Mouse (Mus musculus) kidney, embryonic 15.5 days (tissue): Measurements from ENCODE around the gene Styx. TPM values are rescaled to one million over a fixed set of nuclear protein-coding genes. Genes with fewer than 3 reads are reported as not detected.

Experiments used
- ATAC-seq: fragments of 200-750 bp; cut with Nextera tagmentation; replicated peaks from 2 replicates; pipeline ENCODE4 v1.8.0; 2017; ENCODE audit warnings: moderate TSS enrichment; ENCODE audit not compliant: low FRiP score
- H3K27ac ChIP-seq: fragments of 300-500 bp; sonication (generic); 2 replicates; pipeline ENCODE4 v1.5.1; 2015; ENCODE audit warnings: mild to moderate bottlenecking, inconsistent platforms
- H3K27me3 ChIP-seq: fragments of 300-500 bp; sonication (generic); 2 replicates; pipeline ENCODE4 v1.6.1; 2015; ENCODE audit warnings: inconsistent platforms
- H3K36me3 ChIP-seq: fragments of 300-500 bp; sonication (generic); 2 replicates; pipeline ENCODE4 v1.6.1; 2015; ENCODE audit warnings: inconsistent platforms
- H3K4me1 ChIP-seq: fragments of 300-500 bp; sonication (generic); 2 replicates; pipeline ENCODE4 v1.6.1; 2015; ENCODE audit warnings: inconsistent platforms
- H3K4me2 ChIP-seq: fragments of 300-500 bp; sonication (generic); 2 replicates; pipeline ENCODE4 v1.6.1; 2015; ENCODE audit warnings: moderate library complexity, mild to moderate bottlenecking, inconsistent platforms
- H3K4me3 ChIP-seq: fragments of 300-500 bp; sonication (generic); replicated peaks from 2 replicates; pipeline ENCODE4 v1.5.1; 2015; ENCODE audit warnings: mild to moderate bottlenecking, inconsistent platforms
- H3K9ac ChIP-seq: fragments of 300-500 bp; sonication (generic); 2 replicates; pipeline ENCODE4 v1.6.1; 2015; ENCODE audit warnings: mild to moderate bottlenecking, inconsistent platforms
- H3K9me3 ChIP-seq: fragments of 300-500 bp; sonication (generic); replicated peaks from 2 replicates; pipeline ENCODE4 v1.6.1; 2016; ENCODE audit warnings: inconsistent platforms
- WGBS: fragments of 180-500 bp; shearing (Covaris S2); methylation state at CpG from one replicate; pipeline ENCODE4 v1.1.7; 2015; ENCODE audit warnings: mixed read lengths; 5-methylcytosine and 5-hydroxymethylcytosine counted together
- polyA plus RNA-seq: library from polyadenylated mRNA; unstranded; fragments of >200 nt; fragmentation: Nextera tagmentation; extraction: Ambion mirVana; gene quantifications from 2 replicates; pipeline ENCODE4 v1.2.1, GENCODE M21; 2015

Gene Styx
- polyA plus RNA-seq, 1 experiment from 2014 or later, result 57.0 TPM

DNA sequence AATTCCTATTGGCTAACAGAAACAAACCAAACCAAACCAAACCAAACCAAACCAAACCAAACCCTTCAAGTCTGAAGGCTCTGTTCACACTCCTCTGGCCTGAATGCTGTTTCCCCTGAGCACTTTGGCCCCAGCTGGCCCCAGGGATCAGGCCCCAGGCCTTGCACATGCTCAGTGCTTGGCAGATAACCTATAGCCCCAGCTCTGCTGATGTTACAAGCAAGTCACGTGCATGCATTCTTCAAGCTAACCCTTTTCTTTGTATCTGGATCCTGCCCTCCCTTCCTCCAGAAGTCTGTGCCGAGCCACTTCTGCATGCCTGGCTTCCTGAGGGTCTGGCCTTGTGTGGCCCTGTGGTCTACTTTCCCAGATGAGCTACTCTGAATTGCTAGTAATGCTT lies 100.2 kb downstream of the Styx start:
- H3K4me2 ChIP-seq, result no peak overlapping the region
- no peak overlapping the region for H3K4me3 ChIP-seq
- peaks cover 57% of the 10 kb centered on the region for H3K4me1 ChIP-seq
- no peaks in the 10 kb centered on the region for H3K9me3 ChIP-seq
- H3K27me3 ChIP-seq, result no peaks in the 10 kb centered on the region
- peak overlapping the region; percentile 93 for H3K27ac ChIP-seq
- 30% methylated on average over 2 of the region's 2 CpGs for WGBS
- no peak overlapping the region for H3K9ac ChIP-seq
- no peak for ATAC-seq
- peaks cover 4% of the 10 kb centered on the region; the same call in 1 of the 2 replicates for H3K36me3 ChIP-seq

DNA sequence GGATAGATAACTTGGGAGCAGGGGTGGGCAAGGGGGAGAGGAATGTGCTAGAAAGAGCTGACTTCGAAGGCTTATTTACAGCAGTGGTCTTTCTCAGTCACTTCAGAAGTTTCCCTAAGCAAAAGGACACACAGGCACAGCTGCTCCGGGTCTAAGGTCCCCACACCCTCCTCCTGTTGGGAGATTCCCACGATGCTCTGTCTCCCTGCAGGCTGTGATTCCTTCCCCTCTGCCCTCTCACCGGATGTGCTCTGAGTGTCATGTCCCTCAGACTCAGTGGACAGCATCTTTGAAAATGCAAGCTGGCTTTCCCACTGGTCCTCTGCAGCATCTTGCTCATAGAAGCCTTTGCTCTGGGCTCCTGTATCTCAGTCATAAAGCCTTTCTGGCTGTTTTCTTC lies 101.3 kb downstream of the Styx start:
- H3K4me1 ChIP-seq, result peaks cover 53% of the 10 kb centered on the region
- no peak overlapping the region for H3K9ac ChIP-seq
- peaks cover 4% of the 10 kb centered on the region; the same call in 1 of the 2 replicates for H3K36me3 ChIP-seq
- H3K4me2 ChIP-seq, result no peak overlapping the region
- peak overlapping the region; percentile 93 for H3K27ac ChIP-seq
- no peaks in the 10 kb centered on the region for H3K27me3 ChIP-seq
- peak; percentile 41; the same call in 1 of the 2 replicates for ATAC-seq
- no peaks in the 10 kb centered on the region for H3K9me3 ChIP-seq
- WGBS, result 16% methylated on average over 4 of the region's 4 CpGs
- H3K4me3 ChIP-seq, result no peak overlapping the region

DNA sequence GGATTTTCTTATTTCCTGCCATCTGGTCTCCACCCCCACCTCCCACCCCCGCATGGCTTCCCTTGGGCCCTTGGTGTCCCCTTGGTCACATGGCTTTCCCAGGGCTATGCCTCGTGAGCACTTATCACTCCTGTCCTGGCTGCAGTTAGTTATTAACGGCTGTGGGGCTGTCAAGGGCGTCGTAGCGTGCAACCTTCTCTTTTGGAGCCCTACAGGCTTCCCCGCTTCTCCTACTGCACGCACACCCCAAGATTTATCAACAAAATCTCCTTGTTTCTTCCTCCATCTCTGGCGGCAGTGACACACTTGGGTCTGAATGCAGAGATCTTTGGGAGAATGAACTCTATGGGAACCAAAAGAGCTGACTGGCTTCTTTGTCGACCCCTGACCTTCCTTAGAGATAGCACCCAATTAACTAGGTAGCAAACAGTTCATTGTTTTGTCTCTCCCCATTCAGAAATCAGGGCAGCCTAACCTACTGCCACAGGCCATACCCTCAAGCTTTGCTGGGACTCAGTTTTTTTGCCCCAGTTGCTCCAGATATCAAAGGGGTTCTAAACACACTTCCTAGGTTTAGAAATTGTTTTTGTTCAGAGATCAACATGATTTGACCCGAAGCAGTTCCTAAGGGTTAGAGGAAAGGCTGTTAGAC lies 102.1 kb downstream of the Styx start:
- Histone ChIP-seq H3K4me2 (0 out of 2 replicates have a peak overlapping the region, but pooled peaks have one; percentile 5), H3K27ac (peak overlapping the region; percentile 93), H3K4me1 (peaks cover 53% of the 10 kb centered on the region), H3K27me3 (no peaks in the 10 kb centered on the region), H3K4me3 (no peak overlapping the region), H3K9me3 (no peaks in the 10 kb centered on the region), H3K9ac (no peak overlapping the region), H3K36me3 (peaks cover 9% of the 10 kb centered on the region; the same call in 1 of the 2 replicates)
- ATAC-seq, result peak; percentile 86
- WGBS, result 13% methylated on average over 11 of the region's 11 CpGs

DNA sequence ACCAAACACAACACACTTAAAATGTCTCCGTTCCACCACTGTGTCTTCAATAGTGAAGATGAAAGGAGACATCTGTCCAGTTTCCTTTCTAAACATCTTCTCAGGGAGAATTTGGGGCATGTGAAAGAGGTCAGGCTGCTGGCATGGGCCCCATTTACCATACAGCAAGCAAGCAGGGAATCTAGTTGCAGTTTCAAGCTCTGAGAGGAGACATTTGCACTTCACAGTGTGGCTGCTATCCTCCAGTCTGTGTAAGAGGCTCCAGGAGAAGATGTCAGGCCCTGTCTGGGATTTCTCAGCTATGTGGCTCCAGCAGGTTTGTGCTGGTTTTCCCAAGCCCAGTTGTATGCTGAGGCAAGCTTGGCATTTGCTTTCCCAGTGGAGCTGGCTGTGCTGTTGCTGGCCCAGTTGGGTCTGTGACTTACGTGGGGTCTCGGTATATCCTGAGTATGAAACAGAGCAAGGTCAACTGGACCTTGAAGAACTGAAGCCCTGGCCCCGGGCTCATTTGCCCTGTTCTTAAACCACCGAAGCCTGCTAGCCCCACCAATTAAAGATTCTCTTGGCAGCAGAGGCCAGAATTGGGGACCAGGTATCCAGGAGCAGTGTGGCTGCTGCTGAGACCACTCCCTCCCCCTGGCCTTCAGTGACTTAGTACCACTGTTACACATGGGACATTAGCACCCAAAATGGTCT lies 102.8 kb downstream of the Styx start:
- Histone ChIP-seq H3K27ac (peak overlapping the region; percentile 93), H3K9me3 (no peaks in the 10 kb centered on the region), H3K4me3 (no peak overlapping the region), H3K4me1 (peaks cover 53% of the 10 kb centered on the region), H3K4me2 (no peak overlapping the region), H3K36me3 (peaks cover 16% of the 10 kb centered on the region; the same call in 1 of the 2 replicates), H3K9ac (no peak overlapping the region), H3K27me3 (no peaks in the 10 kb centered on the region)
- 50% methylated on average over 5 of the region's 5 CpGs for WGBS
- peak; percentile 8; the same call in 1 of the 2 replicates for ATAC-seq

DNA sequence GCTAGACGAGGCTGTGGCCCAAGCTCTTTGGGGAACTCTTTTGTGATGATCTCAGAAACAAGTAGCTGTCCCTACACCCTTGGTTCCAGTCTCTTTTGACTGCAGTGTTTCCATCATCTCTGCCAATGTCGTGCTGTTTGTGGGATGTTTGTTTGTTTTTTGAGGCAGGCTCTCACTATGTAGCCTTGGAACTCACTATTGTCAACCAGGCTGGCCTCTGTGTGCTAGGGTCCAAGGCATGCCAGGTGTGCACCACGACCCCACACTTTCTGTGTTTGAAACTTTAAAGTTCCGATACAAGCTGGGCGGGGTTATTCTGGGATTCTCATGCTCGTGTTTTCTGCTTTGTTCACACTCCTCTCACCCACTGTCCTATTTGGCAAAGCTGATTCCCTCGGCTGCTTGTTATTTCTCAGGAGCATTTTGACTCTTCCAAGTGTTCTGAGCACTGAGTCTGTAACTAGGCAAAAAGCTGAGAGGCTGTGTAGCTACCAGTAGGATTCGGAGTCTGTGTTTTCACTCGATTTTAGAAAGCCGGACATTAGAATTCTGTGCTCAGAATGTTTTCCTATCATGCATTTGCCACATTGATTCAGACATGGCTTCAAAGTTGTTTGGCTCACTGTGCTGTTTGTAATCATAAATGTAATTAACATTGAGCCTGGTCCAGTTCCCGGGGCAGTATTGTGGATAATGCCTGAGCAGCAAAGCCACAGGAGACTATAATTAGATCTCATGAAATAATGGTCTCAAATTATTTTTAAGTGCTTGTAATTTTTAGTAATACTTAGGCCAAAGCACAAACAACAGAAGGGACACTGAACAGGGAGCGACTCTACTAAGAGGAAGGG lies 105.0 kb downstream of the Styx start:
- no peaks in the 10 kb centered on the region for H3K9me3 ChIP-seq
- peaks cover 53% of the 10 kb centered on the region for H3K4me1 ChIP-seq
- peaks cover 34% of the 10 kb centered on the region for H3K36me3 ChIP-seq
- WGBS, result 68% methylated on average over 12 of the region's 12 CpGs
- H3K9ac ChIP-seq, result no peak overlapping the region
- H3K27ac ChIP-seq, result peak overlapping the region; percentile 49
- no peak overlapping the region for H3K4me2 ChIP-seq
- ATAC-seq, result no peak
- H3K4me3 ChIP-seq, result no peak overlapping the region
- no peaks in the 10 kb centered on the region for H3K27me3 ChIP-seq

DNA sequence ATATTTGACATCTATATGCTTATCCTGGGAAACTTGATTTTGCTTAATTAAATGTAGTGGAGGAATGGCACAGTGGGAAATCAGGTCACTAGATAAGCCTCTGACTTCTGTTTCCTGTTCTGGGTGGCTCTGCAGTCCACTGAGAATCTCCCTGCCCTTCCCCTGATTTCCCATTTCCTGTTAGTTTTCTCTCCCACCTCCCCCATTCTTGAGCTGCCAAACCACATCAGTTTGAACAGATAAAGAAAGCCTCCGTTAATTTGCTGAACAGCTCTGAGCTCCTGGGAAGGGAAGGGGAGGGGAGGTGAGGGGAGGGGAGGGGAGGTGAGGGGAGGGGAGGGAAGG lies 105.6 kb downstream of the Styx start:
- peaks cover 48% of the 10 kb centered on the region for H3K4me1 ChIP-seq
- peak overlapping the region; percentile 49 for H3K27ac ChIP-seq
- no peak overlapping the region for H3K4me2 ChIP-seq
- no peak overlapping the region for H3K4me3 ChIP-seq
- WGBS, result 22% methylated on average over 1 of the region's 1 CpGs
- no peaks in the 10 kb centered on the region for H3K9me3 ChIP-seq
- peaks cover 40% of the 10 kb centered on the region for H3K36me3 ChIP-seq
- H3K27me3 ChIP-seq, result no peaks in the 10 kb centered on the region
- H3K9ac ChIP-seq, result no peak overlapping the region
- ATAC-seq, result no peak

DNA sequence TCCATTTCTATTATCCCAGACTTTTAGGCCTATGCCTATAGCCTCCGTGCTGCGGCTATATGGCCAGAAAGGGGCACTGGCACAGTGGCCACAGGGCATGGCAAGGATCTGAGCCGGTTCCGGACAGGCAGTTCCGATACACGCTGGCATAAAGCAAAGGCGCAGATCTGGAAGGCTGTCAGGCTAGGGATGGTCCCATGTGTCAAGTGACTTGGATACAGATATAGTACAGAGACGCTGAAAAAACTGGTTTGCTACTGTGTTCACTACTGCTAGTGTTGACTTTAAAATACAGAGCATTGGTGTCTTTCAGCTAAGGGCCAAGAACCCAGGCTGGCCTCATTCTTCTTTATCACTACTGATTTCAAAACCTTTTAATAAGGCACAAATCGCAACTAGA lies 106.1 kb downstream of the Styx start:
- ATAC-seq, result no peak
- Histone ChIP-seq H3K4me2 (no peak overlapping the region), H3K9ac (no peak overlapping the region), H3K36me3 (peaks cover 46% of the 10 kb centered on the region), H3K27ac (peak overlapping the region; percentile 88), H3K4me3 (no peak overlapping the region), H3K4me1 (peaks cover 43% of the 10 kb centered on the region), H3K9me3 (no peaks in the 10 kb centered on the region), H3K27me3 (no peaks in the 10 kb centered on the region)
- WGBS, result 85% methylated on average over 9 of the region's 9 CpGs

DNA sequence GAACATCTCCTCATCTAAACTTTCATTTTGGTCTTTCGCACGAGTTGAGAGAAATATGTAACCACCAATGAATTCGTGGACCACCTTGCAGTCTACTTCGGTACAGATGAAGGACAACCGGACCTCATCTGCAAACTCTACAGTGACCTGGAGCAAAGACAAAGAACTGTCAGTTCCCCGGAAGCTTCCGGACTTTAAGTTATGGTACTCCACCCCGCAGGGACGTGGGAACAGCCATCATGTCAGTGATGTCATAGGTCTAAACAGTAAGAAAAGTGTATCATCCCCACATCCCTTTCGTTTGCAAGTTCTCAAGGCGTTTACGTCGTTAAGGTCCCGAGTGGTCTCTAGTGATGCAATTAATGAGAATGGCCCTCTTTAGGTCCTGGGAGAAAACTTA lies 109.0 kb downstream of the Styx start:
- 94% methylated on average over 14 of the region's 14 CpGs for WGBS
- H3K27ac ChIP-seq, result no peak overlapping the region
- H3K9ac ChIP-seq, result no peak overlapping the region
- no peak for ATAC-seq
- peaks cover 69% of the 10 kb centered on the region for H3K36me3 ChIP-seq
- no peaks in the 10 kb centered on the region for H3K9me3 ChIP-seq
- H3K4me3 ChIP-seq, result no peak overlapping the region
- peaks cover 36% of the 10 kb centered on the region for H3K4me1 ChIP-seq
- H3K27me3 ChIP-seq, result no peaks in the 10 kb centered on the region
- no peak overlapping the region for H3K4me2 ChIP-seq

DNA sequence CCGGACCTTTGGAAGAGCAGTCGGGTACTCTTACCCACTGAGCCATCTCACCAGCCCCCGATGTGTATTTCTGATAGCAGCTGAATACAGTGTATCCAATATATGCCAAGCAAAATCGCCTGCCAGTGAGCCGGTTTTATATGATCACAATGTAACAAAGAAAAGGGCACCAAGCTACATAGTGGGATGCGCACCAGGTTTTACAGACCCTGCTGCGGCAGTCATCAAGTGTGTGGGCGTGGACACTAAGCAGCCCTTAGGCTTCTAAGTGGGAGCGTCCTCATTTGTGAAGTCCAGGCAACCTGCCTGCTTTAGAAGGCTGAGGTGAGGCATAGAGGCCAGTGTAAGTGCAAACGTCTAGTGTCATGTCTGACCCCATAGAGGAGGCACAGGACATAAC lies 109.6 kb downstream of the Styx start:
- Histone ChIP-seq H3K27ac (no peak overlapping the region), H3K9ac (no peak overlapping the region), H3K36me3 (peaks cover 70% of the 10 kb centered on the region)

DNA sequence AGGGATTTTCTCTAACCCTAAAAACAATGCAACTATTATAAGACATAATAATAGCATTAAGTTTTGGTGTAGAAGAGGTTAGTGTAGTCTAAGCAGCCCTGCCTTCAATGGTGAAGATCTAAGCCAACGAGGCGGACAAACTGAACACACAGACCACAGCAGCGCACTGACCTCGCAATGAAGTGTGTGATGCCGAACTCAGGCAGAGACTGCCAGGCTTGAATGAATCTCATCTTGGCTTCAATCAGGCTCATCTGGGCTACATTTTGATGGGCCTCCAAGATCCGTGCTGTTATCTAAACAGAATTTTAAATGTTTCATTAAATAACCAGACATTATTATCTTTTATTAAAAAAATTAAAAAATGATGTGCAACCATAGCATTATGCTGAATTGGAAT lies 111.1 kb downstream of the Styx start:
- Histone ChIP-seq H3K27ac (no peak overlapping the region), H3K4me3 (no peak overlapping the region), H3K9ac (no peak overlapping the region), H3K36me3 (peaks cover 84% of the 10 kb centered on the region), H3K4me1 (peaks cover 22% of the 10 kb centered on the region), H3K9me3 (no peaks in the 10 kb centered on the region), H3K27me3 (no peaks in the 10 kb centered on the region), H3K4me2 (no peak overlapping the region)
- no peak for ATAC-seq
- 94% methylated on average over 6 of the region's 6 CpGs for WGBS

More for the DNA sequence above, 109.6 kb downstream of the Styx start:
- no peak for ATAC-seq
- H3K4me1 ChIP-seq, result peaks cover 34% of the 10 kb centered on the region
- H3K27me3 ChIP-seq, result no peaks in the 10 kb centered on the region
- H3K4me3 ChIP-seq, result no peak overlapping the region
- WGBS, result 93% methylated on average over 10 of the region's 10 CpGs
- no peaks in the 10 kb centered on the region for H3K9me3 ChIP-seq
- no peak overlapping the region for H3K4me2 ChIP-seq

DNA sequence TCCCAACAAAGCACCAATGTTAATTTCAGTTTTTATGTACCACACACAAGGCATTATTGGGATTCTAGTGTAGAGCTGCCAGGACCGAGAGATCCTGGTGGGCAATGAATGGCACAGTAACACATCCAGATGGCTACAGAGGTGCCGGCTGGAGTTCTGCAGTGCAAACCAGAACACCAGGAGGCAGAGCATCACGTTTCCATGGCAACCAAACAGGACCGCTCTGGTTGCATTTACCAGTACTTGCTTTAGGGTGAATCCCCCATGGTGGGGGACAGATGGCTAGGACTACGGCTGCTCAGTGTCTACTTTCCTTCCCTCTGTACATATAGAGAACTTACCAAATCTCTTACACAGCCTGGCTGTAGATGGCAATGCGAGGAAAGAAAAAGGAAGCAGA lies 111.5 kb downstream of the Styx start:
- WGBS, result 72% methylated on average over 6 of the region's 6 CpGs
- no peak overlapping the region for H3K9ac ChIP-seq
- H3K4me3 ChIP-seq, result no peak overlapping the region
- H3K9me3 ChIP-seq, result no peaks in the 10 kb centered on the region
- H3K4me2 ChIP-seq, result no peak overlapping the region
- H3K36me3 ChIP-seq, result peaks cover 89% of the 10 kb centered on the region
- peaks cover 21% of the 10 kb centered on the region for H3K4me1 ChIP-seq
- no peak overlapping the region for H3K27ac ChIP-seq
- no peaks in the 10 kb centered on the region for H3K27me3 ChIP-seq
- ATAC-seq, result no peak
